Mouse (Mus musculus) forebrain, postnatal 0 days (tissue): ENCODE data around the gene Golga3. TPM values are rescaled to one million over a fixed set of nuclear protein-coding genes. Genes with fewer than 3 reads are reported as not detected.

Experiments used
- ATAC-seq: fragments of 200-750 bp; cut with Nextera tagmentation; 2 replicates; pipeline ENCODE4 v1.8.0; 2017; ENCODE audit warnings: mild to moderate bottlenecking, moderate library complexity
- DNase-seq: peaks from one replicate; pipeline ENCODE4 v3.0.0-alpha.2; 2015
- H3K27ac ChIP-seq: fragments of 300-500 bp; sonication (generic); 2 replicates; pipeline ENCODE4 v1.5.1; 2014; ENCODE audit warnings: low read depth, mild to moderate bottlenecking, antibody characterized with exemption, low read length, moderate library complexity, mixed read lengths
- H3K27me3 ChIP-seq: fragments of 300-500 bp; sonication (generic); 2 replicates; pipeline ENCODE4 v1.6.1; 2014; ENCODE audit warnings: mild to moderate bottlenecking, low read length, mixed read lengths; ENCODE audit not compliant: insufficient read depth
- H3K36me3 ChIP-seq: fragments of 300-500 bp; sonication (generic); 2 replicates; pipeline ENCODE4 v1.6.1; 2014; ENCODE audit warnings: mild to moderate bottlenecking, moderate library complexity; ENCODE audit not compliant: insufficient read depth
- H3K4me1 ChIP-seq: fragments of 300-500 bp; sonication (generic); 2 replicates; pipeline ENCODE4 v1.6.1; 2014; ENCODE audit warnings: antibody characterized with exemption; ENCODE audit not compliant: insufficient read depth
- H3K4me2 ChIP-seq: fragments of 300-500 bp; sonication (generic); 2 replicates; pipeline ENCODE4 v1.6.1; 2014; ENCODE audit warnings: low read depth, mild to moderate bottlenecking, moderate library complexity
- H3K4me3 ChIP-seq: fragments of 300-500 bp; sonication (generic); 2 replicates; pipeline ENCODE4 v1.5.1; 2014; ENCODE audit warnings: low read depth, low read length, mixed read lengths
- H3K9ac ChIP-seq: fragments of 300-500 bp; sonication (generic); 2 replicates; pipeline ENCODE4 v1.6.1; 2014; ENCODE audit warnings: mild to moderate bottlenecking
- H3K9me3 ChIP-seq: fragments of 300-500 bp; sonication (generic); 2 replicates; pipeline ENCODE4 v1.6.1; 2016; ENCODE audit warnings: low read length
- CTCF ChIP-seq: sonication (generic); IDR thresholded peaks from 2 replicates; pipeline ENCODE4 v1.5.1; 2016; ENCODE audit warnings: antibody characterized with exemption, control low read depth, low read depth
- WGBS: fragments of 180-500 bp; shearing (Covaris S2); extraction: QIAGEN DNeasy Blood & Tissue Kit; methylation state at CpG from one replicate; pipeline ENCODE4 v1.1.7; 2014; 5-methylcytosine and 5-hydroxymethylcytosine counted together
- polyA plus RNA-seq: library from polyadenylated mRNA; unstranded; fragments of >200 nt; fragmentation: Nextera tagmentation; extraction: Ambion mirVana; gene quantifications from 2 replicates; pipeline ENCODE4 v1.2.1, GENCODE M21; 2015
- total RNA-seq: library from RNA; depleted of rRNA; stranded (reverse); fragments of >200 nt; gene quantifications from 2 replicates; pipeline ENCODE4 v1.2.3, GENCODE M21; 2014

The Golga3 gene
- total and polyA plus RNA-seq, 2 experiments from 2014 or later = 15.9 to 25.1 TPM

- no peak for ATAC-seq
- Histone ChIP-seq H3K4me1 (no peaks in the 10 kb centered on the region), H3K9ac (no peak overlapping the region), H3K36me3 (peaks cover 92% of the 10 kb centered on the region), H3K27me3 (no peaks in the 10 kb centered on the region), H3K4me2 (no peak overlapping the region), H3K27ac (no peak overlapping the region), H3K9me3 (no peaks in the 10 kb centered on the region), H3K4me3 (no peak overlapping the region)
- no peak for DNase-seq
- 93% methylated on average over 2 of the region's 2 CpGs for WGBS
- no peak for TF ChIP-seq CTCF
These were observed 34.8 kb downstream of the Golga3 start for GRCm38 (mm10) chr5:110211312-110211711.

- 96% methylated on average over 3 of the region's 3 CpGs for WGBS
- Histone ChIP-seq H3K4me2 (no peak overlapping the region), H3K9me3 (no peaks in the 10 kb centered on the region), H3K36me3 (peaks cover 89% of the 10 kb centered on the region), H3K9ac (no peak overlapping the region), H3K27me3 (no peaks in the 10 kb centered on the region), H3K4me1 (no peaks in the 10 kb centered on the region), H3K4me3 (no peak overlapping the region), H3K27ac (no peak overlapping the region)
- no peak for TF ChIP-seq CTCF
- ATAC-seq (no peak), DNase-seq (no peak)
These were observed 40.3 kb downstream of the Golga3 start for GRCm38 (mm10) chr5:110216780-110217179.

- no peak overlapping the region for H3K9ac ChIP-seq
- no peak for ATAC-seq
- WGBS = 95% methylated on average over 4 of the region's 4 CpGs
- no peak for TF ChIP-seq CTCF
- no peak overlapping the region for H3K27ac ChIP-seq
- no peaks in the 10 kb centered on the region for H3K27me3 ChIP-seq
- H3K4me1 ChIP-seq = no peaks in the 10 kb centered on the region
- H3K9me3 ChIP-seq = no peaks in the 10 kb centered on the region
- no peak overlapping the region for H3K4me2 ChIP-seq
- no peak overlapping the region for H3K4me3 ChIP-seq
- peaks cover 81% of the 10 kb centered on the region for H3K36me3 ChIP-seq
- no peak for DNase-seq
These were observed 43.8 kb downstream of the Golga3 start for GRCm38 (mm10) chr5:110220331-110220730.

DNA sequence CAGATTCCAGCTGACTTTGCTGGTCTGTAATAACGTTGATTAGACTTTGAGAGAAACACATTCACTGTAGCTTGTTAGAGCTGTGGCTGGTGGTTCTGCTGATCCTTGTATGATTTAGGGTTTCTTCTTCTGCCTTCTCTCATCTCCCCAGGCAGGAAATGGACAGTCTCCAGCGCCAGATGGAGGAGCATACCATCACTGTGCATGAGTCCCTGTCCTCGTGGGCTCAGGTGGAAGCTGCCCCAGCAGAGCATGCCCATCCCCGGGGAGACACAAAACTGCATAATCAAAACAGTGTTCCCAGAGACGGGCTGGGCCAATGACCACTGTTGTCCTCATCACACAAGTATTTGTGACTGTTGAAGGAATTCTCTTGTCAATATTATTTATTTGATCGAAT is 46.3 kb downstream of the Golga3 start:
- H3K4me2 ChIP-seq = no peak overlapping the region
- H3K9ac ChIP-seq = no peak overlapping the region
- DNase-seq = no peak
- no peaks in the 10 kb centered on the region for H3K9me3 ChIP-seq
- H3K27ac ChIP-seq = no peak overlapping the region
- no peak overlapping the region for H3K4me3 ChIP-seq
- TF ChIP-seq CTCF = no peak
- no peaks in the 10 kb centered on the region for H3K27me3 ChIP-seq
- no peak for ATAC-seq
- 87% methylated on average over 6 of the region's 6 CpGs for WGBS
- H3K36me3 ChIP-seq = peaks cover 66% of the 10 kb centered on the region
- no peaks in the 10 kb centered on the region for H3K4me1 ChIP-seq

DNA sequence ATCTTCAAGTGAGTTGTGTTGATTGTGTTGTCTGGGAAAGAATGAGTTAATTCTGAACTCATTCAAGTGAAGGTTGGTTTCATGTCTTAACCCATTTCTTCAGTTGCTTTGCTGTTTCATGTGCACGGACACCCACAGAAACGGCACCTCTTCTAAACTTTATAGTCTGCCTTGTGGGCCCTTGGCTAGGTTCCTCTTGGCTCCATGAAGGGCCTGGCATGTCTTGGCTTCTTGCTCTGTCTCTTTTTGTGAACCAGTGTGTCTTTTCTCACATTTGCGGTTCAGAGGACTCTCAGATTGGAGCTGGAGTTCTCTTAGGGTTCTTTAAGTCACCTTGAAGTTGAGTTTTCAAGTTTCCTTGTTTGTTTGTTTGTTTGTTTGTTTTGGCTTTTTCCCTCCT is 48.6 kb downstream of the Golga3 start:
- 88% methylated on average over 3 of the region's 3 CpGs for WGBS
- no peaks in the 10 kb centered on the region for H3K4me1 ChIP-seq
- H3K9me3 ChIP-seq = no peaks in the 10 kb centered on the region
- ATAC-seq (no peak), DNase-seq (no peak)
- no peak overlapping the region for H3K4me3 ChIP-seq
- H3K9ac ChIP-seq = no peak overlapping the region
- no peak for TF ChIP-seq CTCF
- no peak overlapping the region for H3K4me2 ChIP-seq
- peaks cover 47% of the 10 kb centered on the region for H3K36me3 ChIP-seq
- H3K27ac ChIP-seq = no peak overlapping the region
- H3K27me3 ChIP-seq = no peaks in the 10 kb centered on the region

GRCm38 (mm10) chr5:110227336-110227883 is 50.9 kb downstream of the Golga3 start:
- peaks cover 25% of the 10 kb centered on the region for H3K36me3 ChIP-seq
- no peaks in the 10 kb centered on the region for H3K9me3 ChIP-seq
- H3K4me3 ChIP-seq = no peak overlapping the region
- WGBS = 52% methylated on average over 1 of the region's 1 CpGs
- no peak overlapping the region for H3K9ac ChIP-seq
- H3K4me2 ChIP-seq = no peak overlapping the region
- peaks cover 8% of the 10 kb centered on the region; the same call in 1 of the 2 replicates for H3K4me1 ChIP-seq
- no peak for TF ChIP-seq CTCF
- ATAC-seq = no peak
- no peak for DNase-seq
- H3K27me3 ChIP-seq = no peaks in the 10 kb centered on the region
- H3K27ac ChIP-seq = no peak overlapping the region

GRCm38 (mm10) chr5:110230401-110230779 is 53.9 kb downstream of the Golga3 start:
- Histone ChIP-seq H3K4me3 (peak overlapping the region; percentile 91), H3K27me3 (no peaks in the 10 kb centered on the region), H3K9ac (peak overlapping the region; percentile 96), H3K36me3 (peaks cover 10% of the 10 kb centered on the region; the same call in 1 of the 2 replicates), H3K4me2 (peak overlapping the region; percentile 69), H3K4me1 (peaks cover 8% of the 10 kb centered on the region; the same call in 1 of the 2 replicates), H3K9me3 (no peaks in the 10 kb centered on the region), H3K27ac (peak overlapping the region; percentile 94)
- no peak for ATAC-seq
- 8% methylated on average over 8 of the region's 8 CpGs for WGBS
- no peak for DNase-seq
- 0 out of 2 replicates have a peak, but pooled peaks have one; percentile 1 for TF ChIP-seq CTCF
